ENCODE assay signal across 12 mouse cellular contexts in the genomic region with DNA sequence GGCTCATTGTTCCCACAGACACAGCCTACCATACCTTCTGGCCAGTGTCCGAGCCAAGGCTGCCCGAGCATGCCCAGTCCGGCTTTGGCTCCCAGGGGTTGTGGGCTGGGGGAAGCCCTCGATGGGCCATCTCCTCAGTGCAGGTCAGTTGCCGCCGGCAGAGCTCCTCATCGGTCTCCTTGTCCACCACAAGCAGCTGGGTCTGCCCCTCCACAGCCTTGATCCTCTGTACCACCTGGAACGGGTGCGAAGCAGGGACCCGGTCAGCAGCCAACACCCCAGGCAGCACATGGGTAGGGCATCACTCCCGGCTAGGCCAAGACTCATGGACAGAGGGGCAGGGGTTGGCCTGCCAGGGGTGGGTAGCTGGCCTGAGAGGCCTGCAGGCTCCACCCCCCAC. TPM values are rescaled to one million over a fixed set of nuclear protein-coding genes. Genes with fewer than 3 reads are reported as not detected.
DNase-seq lines count a peak whose midpoint lies in the region; ATAC-seq and TF ChIP-seq lines count a peak whose summit lies in the region.
"Had no signal": no experiment of that assay in that cellular context is flagged by ENCODE, and none has a peak within 500 bp of the region (broad histone marks: within the 10 kb centered on the region; RNA-seq: fewer than 3 reads in every experiment).

No protein-coding gene starts in this region.

- intact Hi-C loops in heart, postnatal 10 days (cut with DNase I) = no loop called here

- no peaks in the 10 kb centered on the region for H3K36me3 ChIP-seq in heart, embryonic 11.5 days (ENCODE audit: control insufficient read depth, insufficient read depth, low read length)
- H3K36me3 ChIP-seq in E14TG2a.4 (ENCODE audit: insufficient read depth, low read length) = peaks cover 7% of the 10 kb centered on the region
- peaks cover 21% of the 10 kb centered on the region for H3K36me3 ChIP-seq in embryonic facial prominence, embryonic 13.5 days
- peaks cover 37% of the 10 kb centered on the region for H3K36me3 ChIP-seq in limb, embryonic 12.5 days
- no peaks in the 10 kb centered on the region for H3K36me3 ChIP-seq in midbrain, embryonic 11.5 days (ENCODE audit: control insufficient read depth, insufficient read depth, low read length)

- no peak for ATAC-seq in heart, embryonic 11.5 days (replicated peaks; ENCODE audit: insufficient number of reproducible peaks, low FRiP score, low TSS enrichment)
- ATAC-seq in embryonic facial prominence, embryonic 13.5 days (ENCODE audit: insufficient number of reproducible peaks, insufficient read depth, low FRiP score, low TSS enrichment, low read depth) = no peak
- no peak for ATAC-seq in limb, embryonic 12.5 days (ENCODE audit: insufficient number of reproducible peaks, insufficient read depth, low FRiP score, low TSS enrichment, low read depth)
- ATAC-seq in megakaryocyte-erythroid progenitor cell, adult 5-6 weeks (replicated peaks; ENCODE audit: low FRiP score, low TSS enrichment, poor library complexity, severe bottlenecking) = no peak
- no peak for ATAC-seq in midbrain, embryonic 11.5 days (ENCODE audit: low FRiP score)

- H3K4me2 ChIP-seq in heart, embryonic 11.5 days = peak overlapping the region; percentile 41
- H3K4me2 ChIP-seq in embryonic facial prominence, embryonic 13.5 days = no peak overlapping the region
- peak overlapping the region; percentile 8; the same call in 1 of the 2 replicates for H3K4me2 ChIP-seq in limb, embryonic 12.5 days
- no peak overlapping the region for H3K4me2 ChIP-seq in midbrain, embryonic 11.5 days
- H3K4me2 ChIP-seq: embryonic facial prominence, embryonic 15.5 days had no signal

- no peak for DNase-seq in heart, postnatal 10 days
- no peak for DNase-seq in gastrocnemius, postnatal 25 days
- DNase-seq in midbrain, embryonic 11.5 days (ENCODE audit: low spot score, missing footprints) = no peak
- DNase-seq: adrenal gland, postnatal 10 days had no signal

- no peak for TF ChIP-seq CTCF in E14TG2a.4 (conservative IDR thresholded peaks at IDR 0.05; ENCODE audit: low read length)

- 62% methylated on average over 11 of the region's 11 CpGs for WGBS in heart, embryonic 11.5 days (ENCODE audit: insufficient replicate concordance)
- 83% methylated on average over 11 of the region's 11 CpGs for WGBS in embryonic facial prominence, embryonic 13.5 days
- 69% methylated on average over 11 of the region's 11 CpGs for WGBS in limb, embryonic 12.5 days
- WGBS in midbrain, embryonic 11.5 days = 84% methylated on average over 11 of the region's 11 CpGs

- H3K4me1 ChIP-seq in heart, embryonic 11.5 days (ENCODE audit: control insufficient read depth, insufficient read depth, low read length) = peaks cover 47% of the 10 kb centered on the region
- peaks cover 76% of the 10 kb centered on the region for H3K4me1 ChIP-seq in E14TG2a.4 (replicated peaks; ENCODE audit: low read depth, low read length)
- H3K4me1 ChIP-seq in embryonic facial prominence, embryonic 13.5 days = peaks cover 44% of the 10 kb centered on the region
- peaks cover 57% of the 10 kb centered on the region for H3K4me1 ChIP-seq in limb, embryonic 12.5 days (replicated peaks)
- H3K4me1 ChIP-seq in midbrain, embryonic 11.5 days (ENCODE audit: control insufficient read depth, insufficient read depth, low read length) = peaks cover 9% of the 10 kb centered on the region

- H3K9ac ChIP-seq in heart, embryonic 11.5 days (ENCODE audit: low read depth, low read length) = no peak overlapping the region
- H3K9ac ChIP-seq in embryonic facial prominence, embryonic 13.5 days = peak overlapping the region; percentile 44; the same call in 1 of the 2 replicates
- H3K9ac ChIP-seq in limb, embryonic 12.5 days (replicated peaks) = peak overlapping the region; percentile 1; the same call in 1 of the 2 replicates
- H3K9ac ChIP-seq in midbrain, embryonic 11.5 days (ENCODE audit: low read length) = no peak overlapping the region
- H3K9ac ChIP-seq: embryonic facial prominence, embryonic 15.5 days had no signal

- H3K9me3 ChIP-seq in heart, embryonic 11.5 days (replicated peaks; ENCODE audit: control insufficient read depth, low read length) = no peaks in the 10 kb centered on the region
- H3K9me3 ChIP-seq in E14TG2a.4 (ENCODE audit: low read length) = no peaks in the 10 kb centered on the region
- no peaks in the 10 kb centered on the region for H3K9me3 ChIP-seq in embryonic facial prominence, embryonic 13.5 days
- H3K9me3 ChIP-seq in limb, embryonic 12.5 days = no peaks in the 10 kb centered on the region
- H3K9me3 ChIP-seq in midbrain, embryonic 11.5 days (ENCODE audit: control insufficient read depth, low read length) = no peaks in the 10 kb centered on the region
- H3K9me3 ChIP-seq: embryonic facial prominence, embryonic 15.5 days had no signal

- peak overlapping the region; percentile 1; the same call in 1 of the 2 replicates for H3K4me3 ChIP-seq in heart, embryonic 11.5 days (ENCODE audit: low read depth, low read length)
- peak overlapping the region; percentile 0 for H3K4me3 ChIP-seq in E14TG2a.4 (replicated peaks; ENCODE audit: low read length)
- no peak overlapping the region for H3K4me3 ChIP-seq in embryonic facial prominence, embryonic 13.5 days
- no peak overlapping the region for H3K4me3 ChIP-seq in limb, embryonic 12.5 days (replicated peaks)
- no peak overlapping the region for H3K4me3 ChIP-seq in midbrain, embryonic 11.5 days (ENCODE audit: low read depth, low read length)

- H3K27ac ChIP-seq in heart, embryonic 11.5 days (ENCODE audit: low read depth, low read length) = peak overlapping the region; percentile 17; the same call in 1 of the 2 replicates
- 0 out of 2 replicates have a peak overlapping the region, but pooled peaks have one; percentile 28 for H3K27ac ChIP-seq in embryonic facial prominence, embryonic 13.5 days
- no peak overlapping the region for H3K27ac ChIP-seq in limb, embryonic 12.5 days
- no peak overlapping the region for H3K27ac ChIP-seq in midbrain, embryonic 11.5 days (ENCODE audit: low read depth, low read length)
- H3K27ac ChIP-seq: embryonic facial prominence, embryonic 15.5 days had no signal

- peaks cover 37% of the 10 kb centered on the region for H3K27me3 ChIP-seq in heart, embryonic 11.5 days (ENCODE audit: control insufficient read depth, insufficient read depth, low read length)
- peaks cover 42% of the 10 kb centered on the region for H3K27me3 ChIP-seq in E14TG2a.4 (ENCODE audit: insufficient read depth, low read length)
- 0 out of 2 replicates have a peak, but pooled peaks cover 4% of the 10 kb centered on the region for H3K27me3 ChIP-seq in embryonic facial prominence, embryonic 13.5 days
- H3K27me3 ChIP-seq in limb, embryonic 12.5 days = no peaks in the 10 kb centered on the region
- peaks cover 10% of the 10 kb centered on the region; the same call in 1 of the 2 replicates for H3K27me3 ChIP-seq in midbrain, embryonic 11.5 days (ENCODE audit: control insufficient read depth, insufficient read depth, low read length)
- H3K27me3 ChIP-seq: embryonic facial prominence, embryonic 15.5 days had no signal

RNA-seq across cellular contexts. Expression of gene Slc9a3r2, which starts 2.6 kb away (rescaled TPM):
- 52.7 and 58.0 TPM in 2 replicates for polyA plus RNA-seq in heart, embryonic 11.5 days (2014; fragmentation: Nextera tagmentation; extraction: Ambion mirVana)
- 100 to 1,000 TPM; 108 to 133 TPM for total RNA-seq in heart, postnatal 10 days (2021)
- 50.2 and 50.4 TPM in 2 replicates for polyA plus RNA-seq in embryonic facial prominence, embryonic 13.5 days (2015; fragmentation: Nextera tagmentation; extraction: Ambion mirVana)
- 58.9 and 59.3 TPM in 2 replicates for polyA plus RNA-seq in limb, embryonic 12.5 days (2016; fragmentation: Nextera tagmentation; extraction: Ambion mirVana)
- total RNA-seq in megakaryocyte-erythroid progenitor cell, adult 5-6 weeks (2014; fragmentation: Nextera tagmentation) = 1.0 TPM in 1 of 2 replicates, not detected in the other
- total RNA-seq in megakaryocyte-erythroid progenitor cell, adult 5-6 weeks (2017) = 0.38 and 1.6 TPM in 2 replicates
- total RNA-seq in gastrocnemius, postnatal 25 days (2021) = 10 to 100 TPM; 36.6 to 41.8 TPM
- 36.1 and 36.4 TPM in 2 replicates for polyA plus RNA-seq in midbrain, embryonic 11.5 days (2014; fragmentation: Nextera tagmentation; extraction: Ambion mirVana)

RNA-seq across cellular contexts. Expression of gene Npw, which starts 10.8 kb away (rescaled TPM):
- not detected in 2 replicates for polyA plus RNA-seq in heart, embryonic 11.5 days (2014; fragmentation: Nextera tagmentation; extraction: Ambion mirVana)
- not detected for total RNA-seq in heart, postnatal 10 days (2021)
- 0.74 and 1.2 TPM in 2 replicates for polyA plus RNA-seq in embryonic facial prominence, embryonic 13.5 days (2015; fragmentation: Nextera tagmentation; extraction: Ambion mirVana)
- 0.49 and 1.3 TPM in 2 replicates for polyA plus RNA-seq in limb, embryonic 12.5 days (2016; fragmentation: Nextera tagmentation; extraction: Ambion mirVana)
- 2.0 TPM in 1 of 2 replicates, not detected in the other for total RNA-seq in megakaryocyte-erythroid progenitor cell, adult 5-6 weeks (2014; fragmentation: Nextera tagmentation)
- total RNA-seq in megakaryocyte-erythroid progenitor cell, adult 5-6 weeks (2017) = not detected in 2 replicates
- not detected for total RNA-seq in gastrocnemius, postnatal 25 days (2021)
- not detected in 2 replicates for polyA plus RNA-seq in midbrain, embryonic 11.5 days (2014; fragmentation: Nextera tagmentation; extraction: Ambion mirVana)
- total RNA-seq: adrenal gland, postnatal 10 days; heart, adult 18-20 months; midbrain, postnatal 0 days had no signal

RNA-seq across cellular contexts. Expression of gene Nthl1, which starts 15.0 kb away (rescaled TPM):
- 9.1 and 9.8 TPM in 2 replicates for polyA plus RNA-seq in heart, embryonic 11.5 days (2014; fragmentation: Nextera tagmentation; extraction: Ambion mirVana)
- total RNA-seq in heart, postnatal 10 days (2021) = 1 to 10 TPM; 3.2 to 3.4 TPM
- 24.2 TPM in 2 replicates for polyA plus RNA-seq in embryonic facial prominence, embryonic 13.5 days (2015; fragmentation: Nextera tagmentation; extraction: Ambion mirVana)
- polyA plus RNA-seq in limb, embryonic 12.5 days (2016; fragmentation: Nextera tagmentation; extraction: Ambion mirVana) = 23.3 and 24.9 TPM in 2 replicates
- total RNA-seq in megakaryocyte-erythroid progenitor cell, adult 5-6 weeks (2014; fragmentation: Nextera tagmentation) = 7.8 and 14.1 TPM in 2 replicates
- total RNA-seq in megakaryocyte-erythroid progenitor cell, adult 5-6 weeks (2017) = 4.6 and 12.9 TPM in 2 replicates
- total RNA-seq in gastrocnemius, postnatal 25 days (2021) = 1 to 10 TPM; 2.6 to 4.2 TPM
- 14.4 and 18.4 TPM in 2 replicates for polyA plus RNA-seq in midbrain, embryonic 11.5 days (2014; fragmentation: Nextera tagmentation; extraction: Ambion mirVana)

RNA-seq across cellular contexts. Expression of gene Tsc2, which starts 15.1 kb away (rescaled TPM):
- 46.7 and 50.6 TPM in 2 replicates for polyA plus RNA-seq in heart, embryonic 11.5 days (2014; fragmentation: Nextera tagmentation; extraction: Ambion mirVana)
- 10 to 100 TPM; 86.0 to 95.6 TPM for total RNA-seq in heart, postnatal 10 days (2021)
- polyA plus RNA-seq in embryonic facial prominence, embryonic 13.5 days (2015; fragmentation: Nextera tagmentation; extraction: Ambion mirVana) = 60.9 and 69.9 TPM in 2 replicates
- polyA plus RNA-seq in limb, embryonic 12.5 days (2016; fragmentation: Nextera tagmentation; extraction: Ambion mirVana) = 68.6 and 77.7 TPM in 2 replicates
- 70.8 and 101 TPM in 2 replicates for total RNA-seq in megakaryocyte-erythroid progenitor cell, adult 5-6 weeks (2014; fragmentation: Nextera tagmentation)
- 39.0 and 44.3 TPM in 2 replicates for total RNA-seq in megakaryocyte-erythroid progenitor cell, adult 5-6 weeks (2017)
- 10 to 100 TPM; 65.8 to 67.8 TPM for total RNA-seq in gastrocnemius, postnatal 25 days (2021)
- polyA plus RNA-seq in midbrain, embryonic 11.5 days (2014; fragmentation: Nextera tagmentation; extraction: Ambion mirVana) = 50.6 and 57.6 TPM in 2 replicates

RNA-seq across cellular contexts. Expression of gene Zfp598, which starts 22.0 kb away (rescaled TPM):
- polyA plus RNA-seq in heart, embryonic 11.5 days (2014; fragmentation: Nextera tagmentation; extraction: Ambion mirVana) = 19.7 and 22.0 TPM in 2 replicates
- 10 to 100 TPM; 25.1 to 25.4 TPM for total RNA-seq in heart, postnatal 10 days (2021)
- polyA plus RNA-seq in embryonic facial prominence, embryonic 13.5 days (2015; fragmentation: Nextera tagmentation; extraction: Ambion mirVana) = 21.4 and 22.1 TPM in 2 replicates
- polyA plus RNA-seq in limb, embryonic 12.5 days (2016; fragmentation: Nextera tagmentation; extraction: Ambion mirVana) = 24.5 and 28.4 TPM in 2 replicates
- 44.9 and 65.2 TPM in 2 replicates for total RNA-seq in megakaryocyte-erythroid progenitor cell, adult 5-6 weeks (2014; fragmentation: Nextera tagmentation)
- total RNA-seq in megakaryocyte-erythroid progenitor cell, adult 5-6 weeks (2017) = 24.7 and 32.1 TPM in 2 replicates
- total RNA-seq in gastrocnemius, postnatal 25 days (2021) = 10 to 100 TPM; 17.7 to 20.2 TPM
- 23.5 and 24.9 TPM in 2 replicates for polyA plus RNA-seq in midbrain, embryonic 11.5 days (2014; fragmentation: Nextera tagmentation; extraction: Ambion mirVana)

Comparison
In these comparisons a context has a peak if more than half of its experiments do, and no peak if none do; other contexts are left out.
1. H3K27ac ChIP-seq: peak in heart, embryonic 11.5 days (single experiment) and embryonic facial prominence, embryonic 13.5 days (single experiment); none in limb, embryonic 12.5 days (single experiment) and midbrain, embryonic 11.5 days (single experiment).
2. H3K4me2 ChIP-seq: peak in heart, embryonic 11.5 days (single experiment) and limb, embryonic 12.5 days (single experiment); none in embryonic facial prominence, embryonic 13.5 days (single experiment) and midbrain, embryonic 11.5 days (single experiment).
3. H3K4me3 ChIP-seq: peak in heart, embryonic 11.5 days (single experiment) and E14TG2a.4 (single experiment); none in embryonic facial prominence, embryonic 13.5 days (single experiment), limb, embryonic 12.5 days (single experiment) and midbrain, embryonic 11.5 days (single experiment).
4. H3K9ac ChIP-seq: peak in embryonic facial prominence, embryonic 13.5 days (single experiment) and limb, embryonic 12.5 days (single experiment); none in heart, embryonic 11.5 days (single experiment) and midbrain, embryonic 11.5 days (single experiment).